Mouse (Mus musculus) spleen, embryonic (tissue): ENCODE data around the gene Gnai2.

Experiments used
- CTCF ChIA-PET: fragments of 350-600 bp; sonication (Branson Sonifier 250); formaldehyde crosslinking; loops from one replicate; lab custom pipeline; 2022; lab: Charles Lee

Gnai2 gene

GRCm38 (mm10) chr9:107596619-107597569, 38.3 kb downstream of the Gnai2 start:
- CTCF ChIA-PET: interaction anchor here (0.7 kb wide), 1 partner anchor 291 kb away, joined by 3 read pairs; the partner anchor contains the start of gene Mon1a

DNA sequence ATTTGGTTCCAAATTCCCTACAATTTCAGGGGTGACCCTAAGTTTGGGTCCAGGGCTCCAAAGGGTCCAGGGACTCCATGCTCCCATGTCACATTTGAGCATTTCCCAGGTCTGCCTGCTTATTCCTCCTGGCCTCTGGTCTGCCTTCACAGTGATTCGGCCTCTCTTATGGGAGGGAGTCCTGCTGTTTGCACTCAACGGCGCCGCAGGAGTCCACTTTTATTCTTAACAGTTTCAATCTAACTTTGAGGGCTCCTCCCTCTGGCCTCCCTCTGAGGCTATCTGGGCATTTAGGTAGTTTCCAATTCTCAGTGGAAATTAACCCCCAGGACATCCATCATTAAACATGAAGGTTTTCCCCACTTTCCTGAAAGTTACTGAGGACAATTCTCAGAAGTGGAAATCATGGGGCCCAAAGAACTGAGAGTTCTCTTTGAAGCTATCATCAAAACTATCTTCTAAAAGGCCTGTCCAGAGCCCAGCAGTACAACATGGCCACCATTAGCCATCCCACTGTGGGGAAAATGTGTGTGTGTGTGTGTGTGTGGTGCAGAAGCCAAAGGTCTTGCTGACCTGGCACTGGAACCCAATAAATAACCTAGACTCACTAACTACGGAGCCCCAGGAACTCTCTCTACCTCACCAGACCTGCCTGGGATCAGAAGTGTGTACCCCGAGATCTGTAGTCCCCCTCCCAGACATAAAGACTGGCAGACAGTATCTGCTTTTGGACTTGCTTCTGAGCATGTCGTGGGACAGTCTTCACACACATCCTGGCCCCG, 40.7 kb downstream of the Gnai2 start:
- CTCF ChIA-PET: no interaction called here

GRCm38 (mm10) chr9:107593101-107593976, 41.8 kb downstream of the Gnai2 start:
- CTCF ChIA-PET: interaction anchor here (1.2 kb wide), 1 partner anchor 35 kb away, joined by 3 read pairs; no protein-coding TSS in a partner anchor

GRCm38 (mm10) chr9:107590773-107591060, 44.5 kb downstream of the Gnai2 start:
- CTCF ChIA-PET: no interaction called here

GRCm38 (mm10) chr9:107590058-107590772, 45.0 kb downstream of the Gnai2 start:
- CTCF ChIA-PET: interaction anchor here (0.6 kb wide), 1 partner anchor 125 kb away, joined by 6 read pairs; no protein-coding TSS in a partner anchor

DNA sequence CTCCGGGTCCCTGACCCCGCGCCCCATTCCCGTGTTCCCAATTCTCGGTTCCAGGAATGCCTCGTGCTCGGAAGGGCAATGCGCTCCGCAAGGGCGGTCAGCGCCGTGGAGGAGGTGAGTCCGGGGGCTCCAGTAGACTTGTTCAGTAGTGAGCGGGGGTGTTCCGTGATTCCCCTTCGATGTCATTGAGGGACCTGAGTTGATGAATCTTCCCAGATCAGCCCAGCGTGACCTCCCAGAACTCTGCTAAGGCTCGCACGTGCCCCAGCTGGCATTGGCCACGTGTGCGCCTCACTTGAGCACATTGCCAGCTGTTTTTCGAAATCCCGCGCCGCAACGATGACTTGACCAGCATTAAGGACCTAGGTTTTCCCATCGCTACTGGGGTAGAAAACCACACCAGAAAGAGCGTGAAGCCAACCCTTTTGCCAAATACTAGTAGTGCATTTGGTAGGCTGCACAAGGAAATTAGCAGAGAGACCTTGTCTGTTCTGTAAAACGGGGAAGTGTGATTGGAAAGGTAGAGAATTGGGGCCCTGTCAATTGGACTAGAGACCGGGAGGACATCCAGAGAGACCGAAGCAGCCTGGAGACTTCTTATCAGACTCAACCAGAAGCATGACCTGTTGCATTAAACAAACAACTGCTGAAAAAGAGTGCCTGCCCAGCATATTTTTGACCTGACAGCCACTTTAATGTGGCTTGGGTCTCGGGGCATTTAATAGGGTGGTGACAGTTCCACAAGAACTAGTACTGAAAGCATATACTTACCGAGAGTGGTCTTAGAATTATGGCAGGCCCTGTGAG, 47.1 kb downstream of the Gnai2 start:
- CTCF ChIA-PET: interaction anchor here (0.8 to 1.1 kb wide), 2 partner anchors 21 to 48 kb away, joined by 3 to 4 read pairs; no protein-coding TSS in a partner anchor

DNA sequence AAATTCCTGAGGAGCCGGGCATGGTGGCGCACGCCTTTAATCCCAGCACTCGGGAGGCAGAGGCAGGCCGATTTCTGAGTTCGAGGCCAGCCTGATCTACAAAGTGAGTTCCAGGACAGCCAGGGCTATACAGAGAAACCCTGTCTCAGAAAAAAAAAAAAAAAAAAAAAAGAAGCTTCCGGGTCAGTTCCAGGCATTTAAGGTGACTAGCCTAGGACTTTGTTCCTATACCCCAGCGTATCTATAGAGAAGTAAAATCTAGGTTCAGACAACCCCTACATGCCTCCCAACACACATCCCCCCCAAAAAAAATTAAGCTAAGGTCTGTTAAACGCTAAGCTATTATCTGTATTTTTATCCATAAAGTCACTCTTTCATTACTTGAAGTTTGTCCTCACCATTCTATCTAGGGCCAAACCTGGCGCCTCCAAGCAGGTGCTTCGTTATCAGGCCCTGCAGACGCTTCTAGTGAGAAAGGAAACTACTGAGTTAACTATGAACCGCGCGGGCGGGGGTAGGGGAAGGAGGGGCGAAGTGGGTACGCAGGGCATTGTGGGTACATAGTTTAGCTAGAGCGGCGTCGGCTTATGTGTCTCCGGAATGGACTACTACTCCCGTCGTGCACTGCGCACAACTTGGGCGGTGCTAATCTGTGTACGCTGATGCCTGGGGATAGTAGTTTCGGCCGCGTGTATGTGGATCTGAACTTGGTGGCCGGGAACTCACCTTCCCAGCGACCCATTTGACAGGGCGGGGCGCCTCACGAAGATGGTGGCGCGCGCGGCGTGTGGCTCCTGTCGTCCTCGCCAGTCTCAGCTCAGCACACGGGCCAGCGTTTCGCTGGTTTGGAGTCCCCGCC, 48.0 kb downstream of the Gnai2 start, which contains the start of gene Ifrd2:
TSS of gene Ifrd2 (plus strand) at position 669 of the 859 bp plus-strand sequence.
- CTCF ChIA-PET: interaction anchor here (0.6 to 1.1 kb wide), 2 partner anchors 16 to 49 kb away, joined by 3 read pairs; no protein-coding TSS in a partner anchor

- CTCF ChIA-PET: no interaction called here
Observed at GRCm38 (mm10) chr9:107586504-107586903, 48.7 kb downstream of the Gnai2 start.

DNA sequence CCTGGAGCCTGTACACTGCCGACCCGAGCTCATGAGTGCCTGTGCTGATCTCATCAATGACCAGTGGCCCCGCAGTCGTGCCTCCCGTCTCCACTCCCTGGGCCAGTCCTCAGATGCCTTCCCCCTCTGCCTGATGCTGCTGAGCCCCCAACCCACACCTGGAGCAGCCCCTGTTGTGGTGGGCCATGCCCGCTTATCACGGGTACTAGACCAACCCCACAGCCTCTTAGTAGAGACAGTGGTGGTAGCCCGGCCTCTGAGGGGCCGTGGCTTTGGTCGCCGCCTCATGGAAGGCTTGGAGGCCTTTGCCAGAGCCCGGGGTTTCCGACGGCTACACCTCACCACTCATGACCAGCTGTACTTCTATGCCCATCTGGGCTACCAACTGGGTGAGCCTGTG, 52.0 kb downstream of the Gnai2 start:
- CTCF ChIA-PET: no interaction called here

DNA sequence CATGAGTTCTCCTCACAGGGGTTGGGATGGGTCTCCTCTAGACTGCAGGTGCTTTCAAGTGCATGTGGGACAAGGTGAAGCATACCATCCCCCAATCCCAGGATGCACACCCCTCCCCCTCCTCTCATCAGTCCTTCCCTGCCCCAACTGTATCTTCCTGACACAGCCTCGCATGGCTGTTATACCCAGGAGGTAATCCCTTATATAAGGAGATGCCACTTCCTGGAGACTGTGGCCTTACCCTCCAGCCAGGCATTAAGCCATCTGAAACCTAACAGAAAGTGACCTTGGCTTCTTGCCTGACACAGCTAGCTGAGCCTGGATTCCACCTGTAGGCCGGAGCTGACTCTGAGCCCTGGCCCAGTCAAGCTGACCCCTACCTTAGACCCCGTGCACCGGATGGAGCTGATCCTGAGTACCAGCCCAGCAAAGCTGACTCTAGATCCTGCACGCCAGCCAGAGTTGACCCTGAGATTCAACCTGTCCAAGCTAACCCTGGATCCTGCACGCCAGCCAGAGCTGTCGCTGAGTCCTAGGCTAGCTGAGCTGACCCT, 52.6 kb downstream of the Gnai2 start:
- CTCF ChIA-PET: no interaction called here

- CTCF ChIA-PET: interaction anchor here (0.7 kb wide), 1 partner anchor 1346 kb away, joined by 6 read pairs; no protein-coding TSS in a partner anchor
Observed at GRCm38 (mm10) chr9:107581584-107581983, 53.6 kb downstream of the Gnai2 start.

DNA sequence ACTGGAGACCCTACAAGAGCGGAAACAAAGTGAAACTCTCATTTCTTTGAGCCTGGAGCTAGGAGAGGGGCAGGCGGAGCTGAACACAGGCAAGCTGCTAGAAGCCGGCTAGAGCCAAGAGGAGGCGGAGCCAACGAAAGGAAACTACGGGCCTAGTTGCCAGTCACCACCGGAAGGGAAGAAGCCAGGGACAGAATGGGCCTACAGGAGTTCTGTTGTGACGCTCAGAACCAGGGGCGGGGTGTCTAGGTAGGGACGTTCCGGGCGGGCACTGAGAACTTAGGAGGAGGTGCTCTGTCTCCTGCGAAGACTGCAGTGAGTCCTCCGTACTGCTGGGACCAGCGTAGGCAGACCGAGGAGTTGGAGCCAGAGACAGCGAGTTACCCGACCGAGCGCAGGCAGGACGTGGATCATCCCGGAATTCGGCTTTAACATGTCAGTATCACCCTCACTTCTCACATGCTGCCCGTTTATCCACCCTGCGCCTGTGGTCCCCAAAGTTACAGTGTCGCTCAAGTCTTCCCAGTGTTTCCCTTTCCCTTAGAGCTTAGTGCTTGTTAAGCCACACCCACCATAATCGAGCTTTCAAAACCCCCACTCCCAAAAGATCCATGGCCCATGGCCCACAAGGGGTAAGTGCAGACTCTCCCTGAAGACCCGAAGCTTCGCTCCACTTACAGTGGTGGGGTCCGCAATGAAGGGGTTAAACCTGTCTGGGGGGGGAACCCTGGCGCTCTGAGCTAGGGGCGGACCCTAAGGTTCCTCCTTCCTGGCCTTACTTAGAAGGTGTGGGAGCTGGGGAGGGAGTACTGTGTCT, 54.5 kb downstream of the Gnai2 start, which contains the start of gene Hyal3:
TSS of gene Hyal3 (plus strand) at position 318 of the 817 bp plus-strand sequence.
- CTCF ChIA-PET: interaction anchor here (0.7 kb wide), 1 partner anchor 33 kb away, joined by 3 read pairs; no protein-coding TSS in a partner anchor

DNA sequence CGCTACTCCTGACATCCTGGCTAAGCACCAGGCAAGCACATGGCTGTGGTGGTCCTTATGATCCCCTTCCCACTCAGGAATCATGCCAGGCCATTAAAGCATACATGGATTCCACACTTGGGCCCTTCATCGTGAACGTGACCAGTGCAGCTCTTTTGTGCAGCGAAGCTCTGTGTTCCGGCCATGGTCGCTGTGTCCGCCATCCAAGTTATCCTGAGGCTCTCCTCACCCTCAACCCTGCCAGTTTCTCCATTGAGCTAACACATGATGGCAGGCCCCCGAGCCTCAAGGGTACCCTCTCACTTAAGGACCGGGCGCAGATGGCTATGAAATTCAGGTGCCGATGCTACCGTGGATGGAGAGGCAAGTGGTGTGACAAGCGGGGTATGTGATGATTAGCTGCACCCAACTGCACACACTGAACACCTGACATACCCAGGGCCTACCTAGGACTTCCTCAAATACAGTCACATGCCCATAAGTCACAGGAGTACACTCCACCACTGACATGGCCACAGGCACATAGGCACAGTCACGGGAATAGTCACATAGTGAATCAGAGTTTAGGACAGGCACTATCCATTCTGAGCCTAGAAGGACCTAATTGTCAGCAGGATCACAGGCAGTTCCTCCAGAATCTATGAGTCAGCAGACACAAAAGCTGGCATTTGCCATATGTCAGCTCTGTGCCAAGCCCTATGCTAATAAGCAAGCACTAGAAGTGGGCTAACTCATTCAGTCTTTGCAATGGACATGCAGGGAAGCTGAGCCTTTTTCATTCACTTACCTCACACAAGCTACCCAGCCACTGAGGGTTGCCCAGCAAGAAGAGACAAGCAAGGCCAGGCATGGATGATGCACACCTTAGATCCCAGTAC, 55.9 kb downstream of the Gnai2 start:
- CTCF ChIA-PET: interaction anchor here (1.7 kb wide), 1 partner anchor 14 kb away, joined by 4 read pairs; no protein-coding TSS in a partner anchor

DNA sequence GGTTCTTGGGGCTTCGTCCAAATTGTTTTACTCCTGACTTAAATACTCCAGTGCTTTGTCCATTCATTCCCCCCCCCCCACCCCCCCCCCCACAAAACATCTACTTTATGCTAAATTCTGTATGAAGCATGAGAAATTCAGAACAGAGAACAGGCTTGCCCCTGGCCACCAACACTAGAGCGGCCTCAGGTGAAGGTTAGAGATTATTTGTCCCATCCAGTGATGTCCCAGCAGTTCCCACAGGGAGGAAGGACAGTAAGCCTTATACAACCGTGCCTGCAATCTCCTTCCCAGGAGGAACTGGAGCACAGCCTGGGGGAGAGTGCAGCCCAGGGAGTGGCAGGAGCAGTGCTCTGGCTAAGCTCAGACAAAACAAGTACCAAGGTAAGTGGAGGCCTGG, 56.6 kb downstream of the Gnai2 start, which contains the start of gene Naa80:
TSS of gene Naa80 (plus strand) at position 301 of the 400 bp plus-strand sequence.
- CTCF ChIA-PET: interaction anchor here (1.7 kb wide), 1 partner anchor 13 kb away, joined by 4 read pairs; no protein-coding TSS in a partner anchor

GRCm38 (mm10) chr9:107577871-107578270, 57.3 kb downstream of the Gnai2 start:
- CTCF ChIA-PET: no interaction called here
